Mouse (Mus musculus): ENCODE measurements at regions not wholly inside any gene's neighbourhood (a gene's known extent, or its start where the extent isn't known, plus 50 kb on each side); places are given as distances from the start of the nearest gene placed in this dataset.

DNA sequence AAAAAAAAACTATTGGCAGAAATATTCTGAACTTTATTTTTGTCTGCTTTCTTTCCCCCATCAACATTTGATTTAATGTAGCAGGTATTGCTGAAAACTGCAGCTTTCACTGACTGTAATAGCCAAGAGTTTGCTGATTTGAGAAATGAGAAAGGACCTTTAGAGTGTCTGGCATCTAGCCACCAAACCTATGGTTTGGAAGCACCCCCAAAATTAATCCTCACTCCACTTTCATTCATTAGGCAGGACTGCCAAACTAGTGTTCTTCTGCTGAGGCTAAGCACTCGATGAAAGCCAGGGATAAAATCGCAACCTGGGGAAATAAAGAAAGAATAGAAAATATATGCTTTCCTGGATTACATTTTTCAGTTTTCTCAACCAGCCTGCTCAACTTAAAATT, 320.4 kb downstream of the Atp6ap1l start:
- DNase-seq (ENCODE audit: low spot score in 2 of 2) = no peak
- intact Hi-C loops (cut with DNase I) = no loop called here

DNA sequence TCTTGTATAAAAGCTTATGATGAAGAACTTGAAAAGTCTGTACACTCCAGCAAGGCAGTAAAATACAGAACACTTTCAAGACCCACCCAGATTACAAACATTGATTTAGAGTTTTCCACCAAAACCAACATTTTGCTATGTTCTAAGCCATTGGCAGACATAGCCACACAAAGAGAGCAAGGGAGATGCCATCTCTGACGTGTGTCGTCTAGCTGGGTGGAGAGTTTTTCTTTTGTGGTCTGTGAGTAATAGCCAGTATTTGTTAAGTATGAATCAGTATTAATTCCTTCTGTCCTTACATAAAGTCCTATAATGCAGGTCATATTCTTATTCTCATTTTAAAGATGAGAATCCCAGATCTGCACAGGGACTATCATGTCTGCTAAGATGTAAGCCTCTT, 329.8 kb downstream of the Atp6ap1l start:
- no peak for DNase-seq (ENCODE audit: low spot score in 2 of 2)
- intact Hi-C loops (cut with DNase I) = no loop called here

DNA sequence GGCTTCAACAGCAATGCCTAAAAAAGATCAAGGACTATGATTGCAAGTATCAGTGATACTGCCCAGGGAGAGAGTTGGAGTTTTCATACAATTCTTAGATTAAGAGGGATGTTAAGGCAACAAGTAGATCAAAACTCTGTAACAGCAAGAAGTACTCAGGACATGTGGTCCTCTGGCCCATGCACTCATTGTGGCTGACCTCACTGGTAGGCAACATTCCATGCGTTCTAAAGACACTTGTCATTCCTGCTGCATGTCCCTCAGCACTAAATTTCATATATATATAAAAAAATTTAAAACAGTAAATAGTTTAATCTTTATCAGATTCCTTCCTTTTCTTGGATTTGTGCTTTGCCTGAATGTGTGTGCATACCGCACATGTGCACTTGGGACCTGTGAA, 332.6 kb downstream of the Atp6ap1l start:
- intact Hi-C loops (cut with DNase I) = no loop called here
- no peak for DNase-seq (ENCODE audit: low spot score in 2 of 2)

DNA sequence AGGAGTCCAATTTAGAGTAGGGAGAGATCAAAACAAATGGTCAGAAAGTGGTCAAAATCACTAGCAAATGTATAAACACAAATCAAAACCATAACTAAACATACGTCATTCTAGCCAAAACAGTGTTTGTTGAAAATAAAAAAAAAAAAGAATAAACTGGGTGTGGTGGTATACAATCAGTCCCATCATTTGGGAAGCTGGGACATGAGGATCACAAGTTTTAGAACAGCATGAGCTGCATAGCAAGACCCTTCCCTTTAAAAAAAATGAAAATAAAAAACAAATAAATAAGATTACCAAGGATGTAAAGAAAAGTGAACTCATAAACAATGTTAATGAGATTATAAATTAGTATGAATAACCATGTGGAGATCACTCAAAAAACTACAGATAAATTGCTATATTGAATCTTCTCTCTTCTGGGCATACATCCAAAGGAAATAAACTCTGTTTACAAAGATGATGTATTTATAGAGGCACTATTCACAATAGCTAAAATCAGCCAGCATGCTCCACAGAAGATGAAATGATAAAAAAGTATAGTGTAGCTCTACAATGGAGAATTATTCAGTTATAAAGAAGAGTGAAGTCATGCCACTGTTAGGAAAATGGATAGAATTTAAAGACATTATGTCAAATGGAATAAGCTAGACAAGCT, 341.8 kb downstream of the Atp6ap1l start:
- intact Hi-C loops (cut with DNase I) = no loop called here
- no peak for DNase-seq (ENCODE audit: low spot score in 2 of 2)

DNA sequence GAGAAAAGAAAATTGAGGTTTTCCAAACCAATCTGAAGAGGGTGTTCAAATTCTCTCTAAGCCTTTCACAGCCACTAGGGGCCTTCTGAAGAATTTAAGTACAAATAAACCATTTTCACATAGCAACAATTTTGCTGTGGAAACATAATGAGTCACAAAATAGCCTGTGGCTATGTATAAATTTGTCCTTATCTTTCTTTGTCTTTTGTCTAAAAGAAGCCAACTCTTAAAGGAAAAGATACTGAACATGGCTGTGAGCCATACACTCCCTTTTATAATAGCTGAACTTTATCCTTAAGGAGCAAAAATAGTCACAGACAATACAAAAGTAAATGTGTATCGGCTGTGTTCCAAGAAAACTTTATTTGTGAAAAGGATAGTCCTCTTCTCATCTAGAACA, 345.1 kb downstream of the Atp6ap1l start:
- peak in 1 of 2 experiments; percentile 17 for DNase-seq (ENCODE audit: low spot score in 2 of 2)

DNA sequence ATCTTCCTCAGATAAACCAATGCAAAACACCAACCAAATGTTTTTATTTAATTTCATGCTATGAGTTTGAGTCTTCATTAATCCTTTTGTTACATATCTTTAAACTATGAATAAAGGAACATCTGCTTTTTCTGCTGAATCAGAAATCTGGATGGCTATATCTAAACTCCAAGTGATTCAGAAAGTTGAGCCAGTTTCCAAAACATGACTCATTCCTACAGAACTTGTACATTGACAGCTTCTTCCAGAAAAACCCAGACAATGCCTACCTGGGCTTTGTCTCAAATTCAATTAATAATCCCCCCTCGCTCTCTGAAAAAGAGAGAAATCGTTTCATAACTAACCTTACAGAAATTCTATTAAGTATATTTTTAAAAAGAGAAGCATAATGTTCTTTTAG, 345.7 kb downstream of the Atp6ap1l start:
- intact Hi-C loops (cut with DNase I) = no loop called here
- no peak for DNase-seq (ENCODE audit: low spot score in 2 of 2)

More for the DNA sequence above, 345.1 kb downstream of the Atp6ap1l start:
- intact Hi-C loops (cut with DNase I) = no loop called here

DNA sequence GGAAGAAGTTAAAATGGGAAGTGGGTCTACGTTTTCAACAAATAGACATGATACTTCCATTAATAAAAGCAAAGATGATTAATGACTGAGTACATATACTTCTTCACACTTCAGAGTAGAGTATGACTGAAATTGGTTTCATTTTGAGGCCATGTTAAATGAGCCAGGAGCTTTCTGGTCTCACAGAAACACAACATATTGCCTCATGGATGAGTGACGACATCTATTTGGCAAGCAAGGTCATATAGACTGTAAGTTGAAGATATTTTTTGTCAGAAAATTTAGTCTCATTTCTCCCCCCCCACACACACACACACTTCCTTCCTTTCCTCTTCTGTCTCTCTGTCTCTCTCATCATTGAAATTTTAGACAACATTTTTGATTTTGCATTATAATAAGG, 354.0 kb downstream of the Atp6ap1l start:
- intact Hi-C loops (cut with DNase I) = no loop called here
- no peak for DNase-seq (ENCODE audit: low spot score in 2 of 2)

DNA sequence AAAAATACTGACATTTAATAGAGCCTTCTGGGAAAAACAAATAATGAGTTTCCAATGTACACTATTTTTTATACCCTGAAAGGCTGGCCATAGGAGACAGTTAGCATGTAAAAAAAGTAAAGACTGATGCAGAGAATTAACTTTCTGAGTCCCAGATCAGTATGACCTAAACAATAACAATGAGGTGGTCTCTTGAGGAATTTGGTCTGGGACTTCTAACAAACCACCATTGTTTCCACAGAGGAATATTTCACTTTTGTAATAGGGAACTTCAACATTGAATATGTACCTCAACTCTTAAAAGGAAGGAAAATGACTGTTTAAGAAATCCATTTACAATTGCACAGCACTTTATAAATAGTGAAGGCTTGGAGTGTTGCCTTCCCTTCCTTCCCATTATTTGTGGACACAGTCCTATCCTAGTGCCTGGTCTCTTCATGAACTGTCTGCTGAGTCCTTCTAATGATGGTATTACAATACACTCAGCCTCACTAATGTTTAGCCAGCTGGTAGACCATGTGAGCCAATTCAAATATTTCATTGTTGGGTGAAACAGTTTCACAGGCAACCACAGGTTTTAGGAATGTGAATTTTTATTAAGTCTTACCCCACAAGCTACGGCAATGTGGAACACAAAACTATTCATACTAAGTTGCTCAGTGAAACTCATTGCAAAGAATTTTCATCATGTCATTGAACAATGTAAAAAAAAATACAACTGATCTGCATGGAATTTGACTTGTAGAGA, 358.7 kb downstream of the Atp6ap1l start:
- intact Hi-C loops (cut with DNase I) = no loop called here
- DNase-seq (ENCODE audit: low spot score in 2 of 2) = no peak

DNA sequence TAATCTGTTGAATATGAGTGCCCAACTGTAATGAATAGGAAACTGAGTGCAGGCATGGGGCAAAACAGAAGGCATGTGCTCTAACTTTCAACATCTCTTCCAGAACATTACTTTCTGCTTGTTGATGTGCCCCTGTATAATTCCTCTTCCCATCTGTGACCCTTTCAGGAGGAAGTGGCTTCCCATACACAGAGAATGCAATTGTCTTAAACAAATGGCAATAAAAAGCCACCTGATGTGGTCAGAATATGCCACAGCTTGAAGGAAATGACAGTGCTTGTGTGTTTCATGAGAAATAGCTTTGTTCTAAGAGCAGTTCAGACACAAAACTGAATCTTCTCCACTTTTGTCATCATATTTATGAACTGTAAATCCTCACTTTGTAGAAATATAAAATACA, 359.3 kb downstream of the Atp6ap1l start:
- no peak for DNase-seq (ENCODE audit: low spot score in 2 of 2)
- intact Hi-C loops (cut with DNase I) = no loop called here

DNA sequence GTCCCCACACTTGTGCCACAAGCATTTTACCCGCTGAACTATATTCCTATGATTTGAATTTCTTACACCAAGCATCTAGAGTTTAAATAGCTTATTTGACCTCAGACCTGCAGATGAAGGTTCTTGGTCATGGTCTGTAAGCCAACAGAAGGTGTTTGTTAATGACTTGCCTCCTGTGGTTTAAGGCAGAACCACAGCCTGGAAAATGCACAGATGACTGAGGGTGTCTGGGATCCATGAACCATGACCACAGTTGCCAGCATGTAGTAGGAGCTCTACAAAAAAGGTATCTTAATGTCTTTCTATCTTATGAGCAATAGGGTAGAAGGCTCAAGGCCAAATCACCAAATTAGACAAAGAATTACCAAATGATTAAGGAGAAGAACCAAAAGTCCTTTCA, 367.6 kb downstream of the Atp6ap1l start:
- no peak for DNase-seq (ENCODE audit: low spot score in 2 of 2)
- intact Hi-C loops (cut with DNase I) = no loop called here

DNA sequence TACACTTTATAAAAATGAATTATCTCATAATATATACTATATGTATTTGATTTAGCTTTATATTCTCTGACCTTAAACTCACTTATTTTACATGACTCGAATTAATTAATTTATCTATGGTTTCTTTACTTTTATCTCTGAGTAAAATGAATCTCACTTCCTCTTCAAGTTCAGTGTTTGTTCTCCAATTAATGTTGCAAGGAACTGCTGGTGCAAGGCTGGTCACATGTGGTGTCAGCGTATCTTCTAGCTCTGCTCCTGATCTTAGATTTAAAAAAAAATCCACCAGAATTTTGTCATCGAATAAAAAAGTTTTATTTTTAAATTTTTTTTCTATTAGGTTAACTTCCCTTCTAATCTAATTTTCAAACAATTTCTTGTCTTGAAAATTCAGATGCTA, 378.2 kb downstream of the Atp6ap1l start:
- DNase-seq (ENCODE audit: low spot score in 2 of 2) = no peak
- intact Hi-C loops (cut with DNase I) = no loop called here

DNA sequence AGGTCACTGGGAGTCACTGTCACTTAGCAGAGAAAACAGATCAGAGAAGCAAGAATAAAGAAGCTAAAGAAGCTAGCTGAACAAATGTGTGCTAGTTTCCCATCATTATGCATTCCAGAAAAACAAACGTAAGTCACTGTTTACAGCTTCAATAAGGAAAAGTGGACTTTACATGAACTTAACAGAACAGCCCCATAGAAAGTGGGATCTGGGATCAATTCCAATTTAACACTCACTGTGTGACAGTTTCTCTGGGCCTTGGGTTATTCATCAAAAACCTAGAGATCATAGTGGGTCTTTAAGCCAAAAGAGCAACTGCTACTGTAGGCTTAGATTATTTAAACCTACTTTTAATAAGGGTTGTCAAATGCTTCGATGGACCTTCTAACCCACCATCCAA, 379.4 kb downstream of the Atp6ap1l start:
- intact Hi-C loops (cut with DNase I) = no loop called here
- DNase-seq (ENCODE audit: low spot score in 2 of 2) = no peak

DNA sequence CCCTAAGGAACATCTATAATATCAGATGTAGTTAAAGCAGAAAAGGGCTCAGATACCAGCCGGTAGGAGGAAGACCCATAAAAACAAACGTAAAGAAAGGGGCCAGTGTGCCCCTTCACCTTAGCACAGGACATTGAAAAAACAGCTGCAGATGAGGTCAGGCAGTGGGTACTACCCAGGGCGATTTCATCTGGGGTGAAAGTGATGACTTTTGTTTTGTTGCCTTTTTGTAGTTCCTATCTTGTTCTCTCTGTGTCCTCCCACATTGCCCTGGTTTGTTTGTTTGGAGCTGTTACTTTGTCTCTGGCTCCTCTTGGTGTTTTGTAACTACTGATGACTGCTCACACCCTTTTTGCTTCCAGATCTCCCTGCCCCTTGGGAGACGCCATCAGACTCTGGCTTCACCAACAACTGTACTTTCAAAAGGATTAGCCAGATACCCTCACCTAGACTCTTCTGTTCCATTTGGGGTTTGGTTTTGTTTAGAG, 383.4 kb downstream of the Atp6ap1l start:
- intact Hi-C loops (cut with DNase I) = no loop called here
- DNase-seq (ENCODE audit: low spot score in 2 of 2) = no peak

DNA sequence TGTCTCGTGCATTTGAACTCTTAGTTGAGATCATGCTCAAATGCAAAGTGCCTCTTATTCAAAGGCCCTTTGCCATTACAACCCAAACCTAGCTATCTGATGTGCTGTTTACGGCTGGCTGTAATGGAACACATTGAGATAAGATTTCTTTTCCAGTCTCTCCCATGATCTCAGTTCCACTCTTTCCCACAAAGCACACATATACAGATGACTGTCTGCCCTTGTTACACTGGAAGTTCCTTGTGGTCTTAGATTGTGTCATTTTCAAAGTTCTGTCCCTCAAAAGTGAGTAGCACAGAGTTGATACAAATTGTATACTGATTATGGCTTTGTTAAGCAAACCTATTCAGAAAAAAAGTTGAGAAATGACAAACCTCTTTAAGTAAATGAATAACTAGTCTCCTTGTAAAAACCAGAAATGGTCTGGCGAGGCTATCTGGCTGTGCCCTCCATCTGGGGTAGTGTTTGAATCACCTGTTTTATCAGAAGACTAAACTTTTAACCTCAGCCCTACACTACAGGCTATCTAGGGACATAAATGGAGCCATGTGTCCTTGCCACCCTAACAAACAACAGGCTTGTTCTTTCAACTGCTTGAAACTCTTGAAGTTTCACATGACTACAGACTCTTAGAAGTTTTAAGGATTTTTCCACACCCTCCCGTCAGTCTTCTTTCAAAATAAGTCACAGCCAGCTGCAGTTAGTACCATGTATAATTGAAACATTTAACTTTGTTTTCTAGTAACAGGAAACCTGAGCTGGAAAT, 384.0 kb downstream of the Atp6ap1l start:
- no peak for DNase-seq (ENCODE audit: low spot score in 2 of 2)
- intact Hi-C loops (cut with DNase I) = no loop called here

DNA sequence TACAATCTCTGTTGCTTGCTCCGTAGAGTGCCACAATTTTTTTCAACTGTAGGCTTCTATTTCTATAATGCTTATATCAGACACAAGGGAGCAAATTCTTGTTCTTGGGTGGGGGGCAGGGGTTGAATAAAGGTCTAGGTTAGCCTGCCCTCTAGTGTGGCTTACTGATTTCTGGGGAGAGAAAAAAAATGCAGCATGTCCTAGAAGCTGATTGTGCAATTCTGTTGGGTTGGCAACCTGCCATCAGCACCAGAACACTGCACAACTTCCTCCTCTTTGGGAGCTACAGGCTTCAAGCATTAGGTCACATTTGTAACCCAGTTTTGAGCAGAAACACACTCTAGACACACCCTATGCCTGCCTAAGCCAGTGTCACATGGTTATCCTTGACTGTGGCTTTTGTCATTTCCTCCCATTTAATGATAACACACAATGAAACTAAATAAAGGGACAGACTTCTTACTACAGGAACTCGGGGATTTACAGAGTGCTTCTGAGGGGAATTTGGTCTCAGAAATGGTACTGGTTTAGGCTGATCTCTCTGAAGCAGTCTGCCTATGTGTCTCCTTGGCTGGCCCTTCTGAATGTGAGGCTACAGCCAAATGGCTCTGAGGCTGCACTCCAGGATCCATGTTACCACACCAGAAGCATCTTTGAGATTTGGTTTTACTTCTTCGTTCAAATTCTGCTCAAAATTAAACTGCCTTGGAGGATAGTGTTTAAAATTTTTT, 389.2 kb downstream of the Atp6ap1l start:
- intact Hi-C loops (cut with DNase I) = no loop called here
- peak; percentile 66 to 79 for DNase-seq (ENCODE audit: low spot score in 2 of 2)

DNA sequence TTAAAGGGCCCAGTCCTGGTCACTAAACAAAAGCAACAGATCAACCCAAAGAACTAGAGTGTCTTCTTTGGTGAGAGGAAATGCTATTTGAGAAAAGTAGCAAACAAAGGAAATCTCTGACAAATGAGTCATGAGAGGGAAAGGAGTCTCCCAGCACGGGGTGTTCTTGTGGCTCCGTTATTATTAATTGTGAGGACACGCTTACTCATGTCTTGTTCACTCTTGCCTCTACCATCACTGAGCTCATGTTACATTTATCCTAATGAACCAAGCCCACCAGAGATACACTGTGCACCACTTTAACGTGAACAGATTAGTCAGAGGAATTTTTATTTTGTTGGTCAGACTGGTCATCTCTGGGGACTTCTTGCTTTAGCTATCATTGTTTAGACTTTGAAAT, 391.3 kb downstream of the Atp6ap1l start:
- DNase-seq (ENCODE audit: low spot score in 2 of 2) = no peak
- intact Hi-C loops (cut with DNase I) = no loop called here

DNA sequence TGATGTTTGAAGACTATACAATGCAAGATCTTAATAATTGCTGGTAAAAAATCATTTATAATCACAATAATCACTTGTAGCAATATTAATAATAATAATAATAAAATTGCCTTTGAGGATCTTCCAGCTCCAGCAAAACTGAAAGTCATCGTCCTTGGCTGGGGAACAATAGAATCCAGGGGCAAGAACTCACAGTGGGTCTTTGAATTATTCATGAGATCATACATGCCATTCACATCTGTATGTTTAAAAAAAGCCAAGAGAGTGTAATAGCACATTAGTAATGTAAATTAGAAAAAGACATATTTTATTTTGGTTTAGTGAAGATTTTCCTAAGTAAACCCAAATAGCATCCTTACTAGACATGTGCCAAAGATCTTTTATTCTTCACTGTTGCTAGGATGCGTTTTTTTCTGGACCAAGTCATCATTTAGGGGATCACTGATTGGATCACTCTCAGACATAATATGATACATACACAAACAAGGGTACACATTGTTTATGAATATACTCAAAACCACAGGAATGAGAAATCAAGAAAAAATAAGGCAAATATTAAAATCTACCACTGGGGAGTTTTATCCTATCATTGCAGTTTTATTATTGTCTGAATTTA, 392.3 kb downstream of the Atp6ap1l start:
- intact Hi-C loops (cut with DNase I) = no loop called here
- DNase-seq (ENCODE audit: low spot score in 2 of 2) = no peak

DNA sequence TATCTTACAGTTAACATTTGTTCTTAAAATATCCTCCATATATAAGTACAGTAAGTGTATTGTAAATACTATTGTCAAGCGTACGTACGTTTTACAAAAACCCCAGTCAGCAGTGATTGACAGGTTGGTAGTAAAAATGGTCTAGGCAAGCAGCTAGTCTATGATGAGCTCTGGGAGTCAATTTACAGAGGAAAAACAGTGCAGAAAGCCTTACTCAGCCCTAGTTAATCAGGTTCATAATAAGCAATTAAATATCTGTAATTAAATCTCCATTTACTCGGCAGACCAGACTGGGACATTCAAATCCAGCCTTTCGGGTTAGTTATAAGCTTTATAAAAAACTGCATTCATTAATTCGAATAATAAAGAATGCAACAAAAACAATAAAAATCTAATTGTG, 394.7 kb downstream of the Atp6ap1l start:
- no peak for DNase-seq (ENCODE audit: low spot score in 2 of 2)
- intact Hi-C loops (cut with DNase I) = no loop called here

DNA sequence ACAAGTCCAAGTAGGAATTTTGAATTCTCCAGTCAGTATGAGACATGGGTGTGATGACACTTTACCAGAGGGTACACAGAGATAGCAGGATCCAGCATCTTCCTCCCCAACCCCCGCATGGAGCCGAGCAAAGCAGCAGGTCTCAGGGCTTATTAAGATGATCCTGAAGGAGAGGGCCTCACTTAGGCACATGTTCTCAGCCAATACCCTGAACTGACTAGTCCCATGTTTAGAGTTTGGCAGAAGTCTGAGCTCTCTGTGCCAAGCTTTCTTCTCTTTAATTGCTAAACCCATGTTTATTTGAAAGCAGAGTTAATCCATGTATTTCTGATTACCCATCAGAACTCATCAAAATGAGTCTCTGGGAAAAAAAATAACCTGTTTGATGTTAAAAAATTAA, 402.0 kb downstream of the Atp6ap1l start:
- intact Hi-C loops (cut with DNase I) = no loop called here
- DNase-seq (ENCODE audit: low spot score in 2 of 2) = no peak

DNA sequence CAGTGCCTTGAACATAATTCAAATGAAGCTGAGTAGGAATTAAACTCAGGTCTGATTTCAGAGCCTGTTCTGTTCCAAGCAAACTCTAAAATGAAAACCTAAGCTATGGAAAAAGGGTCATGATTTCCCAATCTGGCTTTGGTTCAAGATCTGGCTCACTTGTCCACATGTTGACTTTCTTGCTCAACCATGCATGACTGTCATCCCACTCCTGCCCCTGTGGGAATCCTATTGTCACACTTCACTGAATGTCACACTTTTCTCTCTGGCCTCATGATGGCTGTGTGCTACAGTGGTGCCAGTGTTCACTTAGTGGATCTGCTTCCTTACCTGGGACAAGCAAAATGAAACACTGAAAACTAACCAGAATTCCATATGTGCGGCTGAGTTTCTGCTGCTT, 403.0 kb downstream of the Atp6ap1l start:
- no peak for DNase-seq (ENCODE audit: low spot score in 2 of 2)
- intact Hi-C loops (cut with DNase I) = no loop called here
